Mouse (Mus musculus) heart, embryonic 15.5 days (tissue): Measurements from ENCODE around the gene Palmd. TPM values are rescaled to one million over a fixed set of nuclear protein-coding genes. Genes with fewer than 3 reads are reported as not detected.

Experiments used
- ATAC-seq: fragments of 200-750 bp; cut with Nextera tagmentation; replicated peaks from 2 replicates; pipeline ENCODE4 v1.8.0; 2017; ENCODE audit warnings: low read depth, moderate TSS enrichment; ENCODE audit not compliant: insufficient number of reproducible peaks, insufficient read depth, low FRiP score
- H3K27ac ChIP-seq: fragments of 300-500 bp; sonication (generic); 2 replicates; pipeline ENCODE4 v1.5.1; 2015; ENCODE audit warnings: mild to moderate bottlenecking, inconsistent platforms
- H3K27me3 ChIP-seq: fragments of 300-500 bp; sonication (generic); 2 replicates; pipeline ENCODE4 v1.6.1; 2015; ENCODE audit warnings: inconsistent platforms
- H3K36me3 ChIP-seq: fragments of 300-500 bp; sonication (generic); 2 replicates; pipeline ENCODE4 v1.6.1; 2015; ENCODE audit warnings: mild to moderate bottlenecking, inconsistent platforms
- H3K4me1 ChIP-seq: fragments of 300-500 bp; sonication (generic); replicated peaks from 2 replicates; pipeline ENCODE4 v1.6.1; 2015; ENCODE audit warnings: inconsistent platforms
- H3K4me2 ChIP-seq: fragments of 300-500 bp; sonication (generic); 2 replicates; pipeline ENCODE4 v1.6.1; 2015; ENCODE audit warnings: inconsistent platforms, mild to moderate bottlenecking, moderate library complexity
- H3K4me3 ChIP-seq: fragments of 300-500 bp; sonication (generic); 2 replicates; pipeline ENCODE4 v1.5.1; 2015; ENCODE audit warnings: mild to moderate bottlenecking, inconsistent platforms
- H3K9ac ChIP-seq: fragments of 300-500 bp; sonication (generic); 2 replicates; pipeline ENCODE4 v1.6.1; 2015; ENCODE audit warnings: mild to moderate bottlenecking, inconsistent platforms
- H3K9me3 ChIP-seq: fragments of 300-500 bp; sonication (generic); replicated peaks from 2 replicates; pipeline ENCODE4 v1.6.1; 2016; ENCODE audit warnings: inconsistent platforms
- WGBS: fragments of 180-500 bp; shearing (Covaris S2); methylation state at CpG from one replicate; pipeline ENCODE4 v1.1.7; 2015; ENCODE audit warnings: mixed read lengths; 5-methylcytosine and 5-hydroxymethylcytosine counted together
- polyA plus RNA-seq: library from polyadenylated mRNA; unstranded; fragments of >200 nt; fragmentation: Nextera tagmentation; extraction: Ambion mirVana; gene quantifications from 2 replicates; pipeline ENCODE4 v1.2.1, GENCODE M21; 2015

The Palmd gene
- 14.5 and 17.4 TPM in 2 replicates for polyA plus RNA-seq

DNA sequence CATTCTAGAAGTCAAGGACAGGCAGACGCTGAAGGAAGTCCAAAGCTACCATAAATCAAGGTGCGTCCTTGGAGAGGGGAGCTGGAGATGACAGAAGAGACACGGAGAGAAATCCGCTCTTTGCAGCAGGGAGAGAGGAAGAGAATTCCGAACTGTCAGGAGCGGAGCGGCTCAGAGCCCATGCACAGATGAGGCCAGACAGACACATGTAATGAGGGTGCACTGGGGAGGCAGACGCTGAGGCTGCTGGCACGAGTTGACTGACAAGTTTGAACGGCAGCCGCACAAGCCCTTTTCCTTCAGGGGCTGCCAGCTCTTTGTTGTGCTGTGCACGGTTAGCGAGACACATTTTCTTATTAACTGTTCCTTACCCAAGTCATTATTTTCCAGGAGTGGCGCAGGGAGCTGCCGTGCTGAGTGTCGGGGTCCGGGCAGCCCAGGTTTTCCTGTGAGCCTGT lies at the start of gene Palmd:
TSS of gene Palmd (minus strand) at position 448 of the 458 bp plus-strand sequence.
- Histone ChIP-seq H3K9me3 (no peaks in the 10 kb centered on the region), H3K36me3 (no peaks in the 10 kb centered on the region), H3K9ac (peak within 1 kb of the TSS; percentile 48), H3K4me2 (peak within 1 kb of the TSS; percentile 67), H3K4me3 (peak within 1 kb of the TSS; percentile 50), H3K27ac (peak within 1 kb of the TSS; percentile 77), H3K4me1 (peaks cover 8% of the 10 kb centered on the region; the same call in 1 of the 2 replicates), H3K27me3 (no peaks in the 10 kb centered on the region)
- peak; percentile 71 for ATAC-seq
- 3% methylated on average over 17 of the region's 17 CpGs for WGBS

DNA sequence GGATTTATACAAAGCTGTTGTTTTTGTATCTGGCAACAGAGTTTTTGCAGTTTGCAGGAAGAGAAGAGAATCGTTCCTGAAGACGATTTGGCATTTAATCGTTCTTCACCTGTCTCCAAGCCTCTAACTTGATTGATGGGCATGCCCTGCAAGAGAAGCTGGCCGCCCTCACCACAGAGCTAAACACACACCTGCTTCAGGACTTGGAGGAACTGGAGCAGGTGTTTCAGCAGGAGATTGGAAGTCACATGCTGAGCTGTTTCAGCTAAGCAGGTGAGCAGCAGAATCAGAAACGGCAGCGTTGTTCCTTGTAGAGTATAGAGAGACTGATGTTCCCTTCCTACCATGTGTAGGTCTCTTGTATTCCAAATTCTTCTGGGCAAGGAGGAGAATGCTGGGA lies 41.4 kb upstream of the Palmd start:
- Histone ChIP-seq H3K4me1 (no peaks in the 10 kb centered on the region), H3K9me3 (no peaks in the 10 kb centered on the region), H3K27ac (no peak overlapping the region), H3K9ac (no peak overlapping the region), H3K27me3 (no peaks in the 10 kb centered on the region), H3K36me3 (no peaks in the 10 kb centered on the region), H3K4me3 (no peak overlapping the region), H3K4me2 (no peak overlapping the region)
- WGBS = 71% methylated on average over 6 of the region's 6 CpGs
- no peak for ATAC-seq

DNA sequence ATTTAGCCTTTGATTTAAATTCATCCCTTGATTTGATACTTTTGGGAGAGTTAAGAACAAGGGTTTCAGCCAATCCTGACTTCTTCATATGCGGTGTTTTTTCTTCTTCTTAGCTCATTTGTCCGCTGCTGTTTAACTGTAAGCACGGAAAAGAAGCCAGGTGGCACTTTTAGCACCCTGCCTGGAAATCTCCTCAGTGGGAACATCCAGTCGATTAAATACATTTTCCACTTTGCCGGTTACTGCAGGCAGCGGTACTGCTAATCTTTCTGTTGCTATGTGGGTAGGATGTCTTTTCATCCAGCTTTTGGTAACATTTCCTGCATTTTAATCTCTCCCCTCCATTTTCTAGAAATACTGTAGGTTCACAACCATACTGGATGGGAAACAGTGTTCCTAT lies 38.6 kb upstream of the Palmd start:
- no peaks in the 10 kb centered on the region for H3K27me3 ChIP-seq
- 84% methylated on average over 6 of the region's 6 CpGs for WGBS
- H3K9me3 ChIP-seq = no peaks in the 10 kb centered on the region
- H3K4me1 ChIP-seq = no peaks in the 10 kb centered on the region
- no peak overlapping the region for H3K9ac ChIP-seq
- H3K4me2 ChIP-seq = no peak overlapping the region
- H3K36me3 ChIP-seq = no peaks in the 10 kb centered on the region
- no peak overlapping the region for H3K4me3 ChIP-seq
- no peak overlapping the region for H3K27ac ChIP-seq
- ATAC-seq = no peak

DNA sequence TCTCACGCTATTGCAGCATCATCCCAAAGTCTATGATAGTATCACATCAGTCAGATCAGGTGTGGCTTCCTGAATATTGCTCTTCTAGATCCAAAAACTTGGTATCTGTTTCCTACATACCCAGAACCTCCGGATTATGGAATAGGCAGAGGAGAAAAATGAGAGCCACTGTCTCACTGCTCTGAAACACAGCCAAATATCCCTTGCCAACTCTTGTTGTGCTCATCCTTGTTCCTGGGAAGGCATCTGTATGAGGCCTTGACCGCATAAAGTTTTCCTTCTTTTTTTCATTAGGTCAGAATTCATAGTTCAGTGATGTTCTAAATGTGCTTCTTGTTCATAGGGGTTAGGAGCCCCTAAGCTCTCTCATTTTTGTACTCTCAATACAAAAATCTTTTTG lies 37.8 kb upstream of the Palmd start:
- WGBS = 82% methylated on average over 3 of the region's 3 CpGs
- Histone ChIP-seq H3K9ac (no peak overlapping the region), H3K4me3 (no peak overlapping the region), H3K4me2 (no peak overlapping the region), H3K27me3 (no peaks in the 10 kb centered on the region), H3K27ac (no peak overlapping the region), H3K9me3 (no peaks in the 10 kb centered on the region), H3K36me3 (no peaks in the 10 kb centered on the region), H3K4me1 (no peaks in the 10 kb centered on the region)
- no peak for ATAC-seq

DNA sequence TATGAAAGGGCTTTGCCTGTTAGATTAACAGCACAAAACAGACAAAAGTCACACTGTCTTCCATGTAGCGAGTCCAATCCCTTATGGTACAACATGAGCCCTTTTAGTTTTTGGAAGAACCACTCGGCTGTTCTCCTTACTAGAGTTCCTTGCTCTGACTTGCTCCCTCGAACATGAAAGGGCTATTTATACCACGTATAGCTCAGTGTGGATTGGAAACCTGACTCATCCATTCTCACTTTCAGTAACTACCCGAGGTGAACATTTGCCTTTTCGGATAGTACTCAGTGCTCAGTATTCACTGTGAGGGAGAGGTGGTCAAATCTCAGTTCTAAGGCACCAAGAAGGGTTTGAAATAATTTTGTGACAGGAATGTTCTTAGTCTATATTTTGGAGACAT lies 34.6 kb upstream of the Palmd start:
- 52% methylated on average over 6 of the region's 6 CpGs for WGBS
- ATAC-seq = no peak
- no peaks in the 10 kb centered on the region for H3K27me3 ChIP-seq
- H3K4me1 ChIP-seq = no peaks in the 10 kb centered on the region
- H3K9ac ChIP-seq = no peak overlapping the region
- H3K36me3 ChIP-seq = no peaks in the 10 kb centered on the region
- H3K4me2 ChIP-seq = no peak overlapping the region
- no peak overlapping the region for H3K4me3 ChIP-seq
- no peak overlapping the region for H3K27ac ChIP-seq
- H3K9me3 ChIP-seq = no peaks in the 10 kb centered on the region

DNA sequence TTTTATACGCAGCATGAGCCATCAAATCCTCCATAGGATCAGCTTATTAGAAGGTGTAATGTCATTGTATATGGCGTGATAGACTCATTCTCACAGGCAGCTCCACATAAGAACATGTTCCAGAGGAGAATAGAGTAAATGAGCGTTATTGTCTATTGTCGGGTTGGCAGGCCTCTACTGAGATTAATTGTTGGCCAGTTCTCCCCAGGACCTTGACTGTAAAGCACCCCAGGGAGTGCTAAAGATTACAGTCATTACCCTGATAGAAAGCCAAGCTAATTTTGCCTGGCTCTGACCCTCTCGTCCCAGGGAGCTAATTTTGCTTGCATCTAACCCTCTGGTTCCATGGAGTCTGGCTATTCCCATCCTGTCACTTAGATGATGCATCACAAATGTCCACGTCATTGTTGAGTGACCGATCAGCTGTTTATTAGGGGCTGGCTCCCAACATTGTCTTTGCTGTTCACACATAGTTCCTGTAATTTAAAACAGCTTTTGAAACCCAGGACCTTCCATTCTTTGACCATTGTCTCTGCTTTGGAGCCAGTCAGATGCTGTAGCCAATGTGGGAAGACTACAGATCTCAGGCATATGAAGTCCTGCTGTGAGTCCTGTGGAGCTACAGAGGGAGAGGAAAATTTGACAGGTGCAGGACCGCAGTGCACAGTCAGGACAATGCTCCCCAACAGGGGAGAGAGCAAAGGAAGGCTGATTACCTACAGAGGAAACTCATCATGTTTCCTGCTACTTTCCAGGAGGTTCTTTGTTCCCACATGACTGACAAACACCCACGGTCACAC lies 33.1 kb upstream of the Palmd start:
- H3K27ac ChIP-seq = no peak overlapping the region
- no peaks in the 10 kb centered on the region for H3K9me3 ChIP-seq
- ATAC-seq = no peak
- no peaks in the 10 kb centered on the region for H3K36me3 ChIP-seq
- WGBS = 62% methylated on average over 9 of the region's 9 CpGs
- no peak overlapping the region for H3K9ac ChIP-seq
- no peak overlapping the region for H3K4me3 ChIP-seq
- no peaks in the 10 kb centered on the region for H3K4me1 ChIP-seq
- no peak overlapping the region for H3K4me2 ChIP-seq
- H3K27me3 ChIP-seq = no peaks in the 10 kb centered on the region

DNA sequence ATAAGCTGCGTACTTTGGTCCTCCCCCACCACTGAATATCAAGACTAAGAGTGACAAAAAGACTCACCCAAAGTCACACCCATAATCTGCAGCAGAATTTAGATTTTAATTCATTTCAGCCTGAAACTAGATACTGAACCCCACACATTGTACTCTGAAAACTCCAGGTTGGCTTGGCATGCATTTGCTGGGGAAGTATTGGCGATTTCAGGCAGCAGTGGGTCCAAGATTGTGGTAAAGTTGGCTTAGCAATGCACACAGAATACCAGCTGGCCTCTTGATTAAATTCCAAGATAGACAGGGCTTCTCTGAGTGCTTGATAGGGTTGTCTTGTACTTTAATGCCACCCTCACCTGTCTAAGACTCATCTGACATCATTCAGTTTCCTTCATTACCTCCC lies 24.2 kb upstream of the Palmd start:
- Histone ChIP-seq H3K36me3 (no peaks in the 10 kb centered on the region), H3K4me2 (no peak overlapping the region), H3K4me3 (no peak overlapping the region), H3K4me1 (no peaks in the 10 kb centered on the region), H3K9ac (no peak overlapping the region), H3K27ac (no peak overlapping the region), H3K9me3 (no peaks in the 10 kb centered on the region), H3K27me3 (no peaks in the 10 kb centered on the region)
- ATAC-seq = no peak
- 74% methylated on average over 2 of the region's 2 CpGs for WGBS

DNA sequence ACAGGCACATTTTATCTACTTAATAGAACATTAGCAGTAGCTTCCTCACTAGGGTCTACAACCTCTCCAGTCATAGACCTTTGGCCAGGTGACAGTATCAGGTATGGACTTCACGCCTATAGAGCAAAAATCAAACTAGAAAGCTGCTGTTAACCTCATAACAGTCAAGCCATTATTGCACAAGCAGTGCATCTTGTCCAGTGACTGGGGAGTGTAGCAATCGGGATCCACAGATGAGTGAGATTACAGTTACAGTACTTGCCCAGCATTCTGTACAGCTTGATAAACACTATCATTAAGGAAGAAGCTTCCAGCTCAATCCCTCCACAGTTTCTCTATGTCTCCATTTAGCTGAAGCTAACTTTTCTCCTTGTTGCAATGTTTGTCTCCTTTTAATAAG lies 22.4 kb upstream of the Palmd start:
- Histone ChIP-seq H3K9me3 (no peaks in the 10 kb centered on the region), H3K27me3 (no peaks in the 10 kb centered on the region), H3K27ac (no peak overlapping the region), H3K4me2 (no peak overlapping the region), H3K9ac (no peak overlapping the region), H3K36me3 (no peaks in the 10 kb centered on the region), H3K4me1 (no peaks in the 10 kb centered on the region), H3K4me3 (no peak overlapping the region)
- ATAC-seq = no peak
- 83% methylated on average over 2 of the region's 2 CpGs for WGBS

DNA sequence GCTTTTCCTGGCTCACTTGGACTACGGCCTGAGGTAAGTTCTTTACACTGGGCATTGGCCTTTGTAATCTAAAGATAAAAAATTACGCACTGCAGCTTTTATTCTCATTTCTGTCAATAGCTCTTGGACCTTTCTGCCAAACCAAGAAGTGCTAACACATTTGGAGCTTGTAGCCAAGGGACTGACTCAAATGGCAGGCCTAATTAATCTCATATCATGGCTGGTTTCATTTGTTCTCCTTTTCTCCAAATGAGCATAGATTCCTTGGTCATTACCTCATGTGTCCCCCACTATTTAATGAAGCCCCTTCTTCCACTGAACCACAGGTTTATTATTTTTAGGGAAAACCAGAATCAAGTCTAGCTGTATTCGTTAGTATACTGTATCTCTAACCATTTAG lies 19.4 kb upstream of the Palmd start:
- WGBS = 71% methylated on average over 3 of the region's 3 CpGs
- Histone ChIP-seq H3K36me3 (no peaks in the 10 kb centered on the region), H3K27me3 (no peaks in the 10 kb centered on the region), H3K4me3 (no peak overlapping the region), H3K27ac (no peak overlapping the region), H3K4me2 (no peak overlapping the region), H3K4me1 (no peaks in the 10 kb centered on the region), H3K9me3 (no peaks in the 10 kb centered on the region), H3K9ac (no peak overlapping the region)
- ATAC-seq = no peak

DNA sequence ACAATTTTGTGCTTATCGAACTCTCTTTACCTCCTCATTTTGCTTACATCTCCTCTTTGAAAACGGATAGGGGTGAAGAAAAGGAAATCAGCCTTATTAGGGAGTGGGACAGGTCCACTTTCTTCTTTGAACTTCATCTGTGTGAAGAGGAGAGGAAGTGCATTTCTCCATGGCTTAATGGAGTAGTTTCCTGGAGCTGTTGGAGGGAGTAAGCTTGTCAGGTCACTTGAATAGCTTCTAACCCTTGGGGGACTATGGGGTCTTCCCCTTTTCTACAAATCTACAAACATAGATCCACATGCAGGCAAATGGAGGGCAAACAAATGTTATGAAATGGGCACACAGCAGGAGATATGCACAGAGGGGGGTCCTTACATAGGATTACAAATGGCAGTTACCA lies 17.7 kb upstream of the Palmd start:
- WGBS = 51% methylated on average over 2 of the region's 2 CpGs
- H3K27ac ChIP-seq = no peak overlapping the region
- ATAC-seq = no peak

DNA sequence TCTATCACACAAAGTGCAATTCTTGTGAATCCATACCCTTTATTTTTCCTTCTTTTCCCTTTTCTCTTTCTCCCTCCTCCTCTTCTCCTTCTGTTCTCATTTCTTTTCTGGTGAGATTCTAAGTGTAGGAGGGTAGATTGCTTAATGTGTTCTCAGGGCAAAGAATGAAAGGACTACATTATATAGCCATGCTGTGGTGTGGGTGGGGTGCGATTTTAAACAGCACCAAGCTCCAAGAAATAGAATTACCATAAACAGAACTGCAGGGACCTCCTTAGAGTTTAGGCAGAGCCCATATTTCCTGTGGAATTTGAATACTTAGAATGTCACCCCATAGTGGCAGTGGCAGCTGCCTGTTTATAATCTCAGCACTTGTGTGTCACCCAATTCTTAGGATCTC lies 17.0 kb upstream of the Palmd start:
- WGBS = 61% methylated on average over 1 of the region's 1 CpGs
- Histone ChIP-seq H3K9ac (no peak overlapping the region), H3K9me3 (no peaks in the 10 kb centered on the region), H3K27ac (no peak overlapping the region), H3K27me3 (no peaks in the 10 kb centered on the region), H3K4me1 (no peaks in the 10 kb centered on the region), H3K36me3 (no peaks in the 10 kb centered on the region), H3K4me3 (no peak overlapping the region), H3K4me2 (no peak overlapping the region)
- ATAC-seq = no peak

More for the DNA sequence above, 17.7 kb upstream of the Palmd start:
- H3K4me1 ChIP-seq = no peaks in the 10 kb centered on the region
- H3K4me3 ChIP-seq = no peak overlapping the region
- H3K9me3 ChIP-seq = no peaks in the 10 kb centered on the region
- no peak overlapping the region for H3K4me2 ChIP-seq
- no peaks in the 10 kb centered on the region for H3K36me3 ChIP-seq
- H3K9ac ChIP-seq = no peak overlapping the region
- no peaks in the 10 kb centered on the region for H3K27me3 ChIP-seq

DNA sequence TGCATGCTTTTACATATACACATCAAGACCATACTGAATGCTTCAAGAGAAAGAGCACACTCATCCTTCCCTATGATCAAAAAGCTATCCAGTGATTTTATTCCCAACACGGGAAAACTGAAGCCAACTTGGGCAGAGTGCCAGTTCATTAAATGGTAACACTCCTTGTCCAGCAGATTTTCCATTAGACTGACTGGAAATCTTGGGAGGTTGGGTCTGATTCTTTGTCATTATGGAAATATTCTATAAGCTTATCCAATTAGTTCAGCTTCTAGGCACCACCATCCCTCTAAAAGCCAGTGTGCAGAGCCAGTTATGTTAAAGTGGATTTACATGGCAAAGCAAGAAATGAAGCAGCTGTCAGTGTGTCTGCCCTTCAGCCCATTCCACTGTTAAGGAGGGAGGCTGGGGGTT lies 16.3 kb upstream of the Palmd start:
- no peak overlapping the region for H3K4me2 ChIP-seq
- 20% methylated on average over 1 of the region's 1 CpGs for WGBS
- no peak overlapping the region for H3K9ac ChIP-seq
- no peaks in the 10 kb centered on the region for H3K9me3 ChIP-seq
- no peak overlapping the region for H3K27ac ChIP-seq
- no peak overlapping the region for H3K4me3 ChIP-seq
- no peaks in the 10 kb centered on the region for H3K4me1 ChIP-seq
- no peak for ATAC-seq
- no peaks in the 10 kb centered on the region for H3K27me3 ChIP-seq
- H3K36me3 ChIP-seq = no peaks in the 10 kb centered on the region
